Mouse (Mus musculus) limb, embryonic 11.5 days (tissue): ENCODE measurements around the gene Slc9a7. TPM values are rescaled to one million over a fixed set of nuclear protein-coding genes. Genes with fewer than 3 reads are reported as not detected.

Experiments
- ATAC-seq: fragments of 200-750 bp; cut with Nextera tagmentation; 2 replicates; pipeline ENCODE4 v1.8.0; 2017; ENCODE audit warnings: low read depth; ENCODE audit not compliant: insufficient number of reproducible peaks, low FRiP score, low TSS enrichment
- DNase-seq: peaks from one replicate; pipeline ENCODE4 v3.0.0-alpha.2; 2015; ENCODE audit warnings: low spot score
- H3K27ac ChIP-seq: fragments of 300-500 bp; sonication (generic); replicated peaks from 2 replicates; pipeline ENCODE4 v1.5.1; 2014; ENCODE audit warnings: low read depth, mild to moderate bottlenecking, low read length
- H3K27me3 ChIP-seq: fragments of 300-500 bp; sonication (generic); 2 replicates; pipeline ENCODE4 v1.6.1; 2014; ENCODE audit warnings: mild to moderate bottlenecking, low read length, mixed read lengths; ENCODE audit not compliant: control insufficient read depth, insufficient read depth
- H3K36me3 ChIP-seq: fragments of 300-500 bp; sonication (generic); 2 replicates; pipeline ENCODE4 v1.6.1; 2014; ENCODE audit warnings: mild to moderate bottlenecking, low read length, moderate library complexity, mixed read lengths; ENCODE audit not compliant: control insufficient read depth, insufficient read depth
- H3K4me1 ChIP-seq: fragments of 300-500 bp; sonication (generic); 2 replicates; pipeline ENCODE4 v1.6.1; 2014; ENCODE audit warnings: low read length, mixed read lengths; ENCODE audit not compliant: control insufficient read depth, insufficient read depth
- H3K4me2 ChIP-seq: fragments of 300-500 bp; sonication (generic); 2 replicates; pipeline ENCODE4 v1.6.1; 2014; ENCODE audit warnings: low read depth, mild to moderate bottlenecking, moderate library complexity; ENCODE audit not compliant: severe bottlenecking
- H3K4me3 ChIP-seq: fragments of 300-500 bp; sonication (generic); 2 replicates; pipeline ENCODE4 v1.5.1; 2014; ENCODE audit warnings: low read depth, low read length
- H3K9ac ChIP-seq: fragments of 300-500 bp; sonication (generic); 2 replicates; pipeline ENCODE4 v1.6.1; 2014; ENCODE audit warnings: mild to moderate bottlenecking, low read length
- H3K9me3 ChIP-seq: fragments of 300-500 bp; sonication (generic); 2 replicates; pipeline ENCODE4 v1.6.1; 2016; ENCODE audit warnings: low read length; ENCODE audit not compliant: control insufficient read depth
- WGBS: fragments of 180-500 bp; shearing (Covaris S2); extraction: QIAGEN DNeasy Blood & Tissue Kit; methylation state at CpG from one replicate; pipeline ENCODE4 v1.1.7; 2014; 5-methylcytosine and 5-hydroxymethylcytosine counted together
- polyA plus RNA-seq: library from polyadenylated mRNA; unstranded; fragments of >200 nt; fragmentation: Nextera tagmentation; extraction: Ambion mirVana; gene quantifications from 2 replicates; pipeline ENCODE4 v1.2.1, GENCODE M21; 2014

Slc9a7 gene
- polyA plus RNA-seq, 1 experiment from 2014 or later = 0.47 TPM

GRCm38 (mm10) chrX:20176792-20177191 lies 114.8 kb downstream of the Slc9a7 start:
- no peaks in the 10 kb centered on the region for H3K4me1 ChIP-seq
- no peaks in the 10 kb centered on the region for H3K27me3 ChIP-seq
- no peaks in the 10 kb centered on the region for H3K36me3 ChIP-seq
- ATAC-seq (no peak), DNase-seq (no peak)
- no peak overlapping the region for H3K4me2 ChIP-seq
- no peak overlapping the region for H3K9ac ChIP-seq
- no peak overlapping the region for H3K4me3 ChIP-seq
- no peaks in the 10 kb centered on the region for H3K9me3 ChIP-seq
- H3K27ac ChIP-seq = no peak overlapping the region
- WGBS = 73% methylated on average over 1 of the region's 1 CpGs

- no peak overlapping the region for H3K9ac ChIP-seq
- no peaks in the 10 kb centered on the region for H3K4me1 ChIP-seq
- no peak overlapping the region for H3K27ac ChIP-seq
- ATAC-seq = no peak
- H3K4me3 ChIP-seq = no peak overlapping the region
- no peaks in the 10 kb centered on the region for H3K9me3 ChIP-seq
- H3K27me3 ChIP-seq = no peaks in the 10 kb centered on the region
- no peak overlapping the region for H3K4me2 ChIP-seq
- no peak for DNase-seq
- H3K36me3 ChIP-seq = no peaks in the 10 kb centered on the region
Measured at GRCm38 (mm10) chrX:20168430-20168829, 123.2 kb downstream of the Slc9a7 start.

DNA sequence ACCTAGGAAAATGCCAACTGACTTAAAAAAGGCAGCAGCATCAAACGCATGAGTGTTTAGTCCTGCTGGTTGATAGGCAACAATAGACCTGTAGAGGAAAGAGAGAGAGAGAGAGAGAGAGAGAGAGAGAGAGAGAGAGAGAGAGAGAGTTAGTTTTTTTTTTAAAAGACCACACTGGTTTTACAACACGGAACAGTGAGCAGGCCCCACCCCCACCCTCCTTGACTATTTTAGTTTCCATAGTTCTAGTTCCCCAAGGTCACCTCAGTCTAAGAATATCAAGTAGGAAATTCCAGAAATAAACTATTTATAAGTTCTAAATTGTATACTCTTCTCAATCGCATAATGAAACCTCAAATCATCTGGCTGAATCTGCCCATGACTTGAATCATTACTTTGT lies 126.6 kb downstream of the Slc9a7 start:
- no peak for ATAC-seq
- H3K9ac ChIP-seq = no peak overlapping the region
- no peak overlapping the region for H3K27ac ChIP-seq
- no peak overlapping the region for H3K4me2 ChIP-seq
- no peaks in the 10 kb centered on the region for H3K9me3 ChIP-seq
- H3K27me3 ChIP-seq = no peaks in the 10 kb centered on the region
- DNase-seq = no peak
- H3K36me3 ChIP-seq = no peaks in the 10 kb centered on the region
- H3K4me3 ChIP-seq = no peak overlapping the region
- 81% methylated on average over 3 of the region's 3 CpGs for WGBS
- H3K4me1 ChIP-seq = no peaks in the 10 kb centered on the region

DNA sequence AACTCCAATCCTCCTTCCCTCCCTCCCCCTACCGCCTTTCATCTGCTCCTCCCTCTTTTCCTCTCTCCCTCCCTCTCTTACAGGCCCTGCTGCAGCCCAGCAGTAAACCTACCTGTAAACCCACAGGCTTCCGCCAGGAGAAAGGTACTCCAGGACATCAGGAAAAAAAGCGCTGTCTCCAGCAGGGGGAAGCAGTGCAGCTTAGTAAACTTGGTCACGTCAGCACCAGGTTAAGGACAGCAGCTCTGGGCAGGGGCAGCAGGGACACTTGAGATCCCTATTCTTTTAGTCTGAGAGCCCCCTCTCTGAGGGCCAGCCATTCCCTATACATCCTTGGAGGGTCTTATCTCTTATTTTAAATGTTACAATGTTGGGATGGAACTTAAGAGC lies 129.3 kb downstream of the Slc9a7 start:
- DNase-seq (peak; percentile 70), ATAC-seq (0 out of 2 replicates have a peak, but pooled peaks have one; percentile 47)
- WGBS = 6% methylated on average over 4 of the region's 4 CpGs
- Histone ChIP-seq H3K4me2 (no peak overlapping the region), H3K27ac (no peak overlapping the region), H3K36me3 (no peaks in the 10 kb centered on the region), H3K4me1 (no peaks in the 10 kb centered on the region), H3K9ac (no peak overlapping the region), H3K27me3 (no peaks in the 10 kb centered on the region), H3K9me3 (no peaks in the 10 kb centered on the region), H3K4me3 (no peak overlapping the region)

- H3K9me3 ChIP-seq = no peaks in the 10 kb centered on the region
- DNase-seq (no peak), ATAC-seq (no peak)
- H3K36me3 ChIP-seq = no peaks in the 10 kb centered on the region
- no peak overlapping the region for H3K4me2 ChIP-seq
- H3K27ac ChIP-seq = no peak overlapping the region
- H3K27me3 ChIP-seq = no peaks in the 10 kb centered on the region
- H3K4me1 ChIP-seq = no peaks in the 10 kb centered on the region
- 56% methylated on average over 9 of the region's 9 CpGs for WGBS
- H3K9ac ChIP-seq = no peak overlapping the region
- H3K4me3 ChIP-seq = no peak overlapping the region
Measured at GRCm38 (mm10) chrX:20161687-20162321, 129.8 kb downstream of the Slc9a7 start.

DNA sequence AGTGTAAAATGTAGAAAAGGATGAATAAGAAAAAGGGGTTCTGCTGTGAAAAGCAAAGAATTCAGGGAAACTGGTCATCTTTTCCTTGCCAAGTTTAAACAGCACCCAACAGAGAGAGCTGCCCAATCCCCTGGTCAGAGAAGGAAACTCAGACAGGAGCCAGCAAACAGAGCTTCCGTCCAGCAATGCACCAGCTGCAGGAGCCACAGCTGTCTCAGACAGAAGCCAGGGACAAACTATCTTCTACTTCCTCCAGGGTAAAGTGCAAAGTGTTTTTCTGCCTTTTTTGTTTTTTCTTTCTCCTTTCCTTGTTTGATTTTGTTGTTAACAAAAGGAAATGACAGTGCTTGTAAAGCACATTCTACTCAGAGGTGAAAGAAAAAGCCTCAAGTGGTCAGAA lies 131.3 kb downstream of the Slc9a7 start:
- no peak for DNase-seq
- Histone ChIP-seq H3K9ac (no peak overlapping the region), H3K9me3 (no peaks in the 10 kb centered on the region), H3K4me3 (no peak overlapping the region), H3K27me3 (no peaks in the 10 kb centered on the region), H3K27ac (no peak overlapping the region), H3K4me2 (no peak overlapping the region), H3K4me1 (no peaks in the 10 kb centered on the region), H3K36me3 (no peaks in the 10 kb centered on the region)
- no peak for ATAC-seq
- 73% methylated on average over 1 of the region's 1 CpGs for WGBS

DNA sequence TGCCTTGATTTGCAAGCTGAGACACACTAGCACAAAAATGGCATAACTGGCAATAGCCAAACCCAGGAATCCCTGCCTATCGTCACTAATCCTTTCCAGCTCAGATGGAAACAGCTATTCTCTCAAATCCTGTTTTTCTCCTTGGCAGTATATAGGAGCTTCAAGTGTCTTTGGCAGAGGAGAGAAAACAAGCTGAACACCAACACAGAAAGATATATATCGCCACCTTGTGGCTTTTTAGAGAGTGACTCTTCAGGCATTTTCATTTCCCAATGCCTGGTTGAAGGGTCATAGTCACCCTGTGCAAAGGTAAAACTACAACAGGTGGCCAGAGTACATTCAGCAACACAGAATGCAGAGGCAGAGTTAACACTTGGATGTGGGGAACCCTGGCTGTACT lies 134.1 kb downstream of the Slc9a7 start:
- no peak overlapping the region for H3K4me2 ChIP-seq

DNA sequence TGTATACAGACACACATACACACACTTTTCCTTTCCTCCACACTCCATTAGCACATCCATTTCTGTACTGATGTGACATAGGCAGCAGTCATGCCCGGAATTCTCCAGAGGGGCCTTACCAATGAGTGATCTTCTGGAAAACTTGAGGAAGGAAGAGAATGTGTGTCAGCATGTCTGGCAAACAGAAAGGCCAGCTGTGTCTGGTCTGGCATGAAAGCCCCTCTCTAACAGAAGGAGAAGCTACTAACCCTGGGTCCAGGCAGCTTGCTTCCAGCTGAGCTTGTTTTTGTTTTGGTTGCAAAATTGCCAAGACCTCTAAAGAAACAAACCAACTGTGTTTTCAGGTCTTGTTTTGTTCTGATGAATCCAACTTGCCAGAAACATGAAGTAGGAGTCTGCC lies 162.1 kb downstream of the Slc9a7 start:
- Histone ChIP-seq H3K36me3 (no peaks in the 10 kb centered on the region), H3K27ac (no peak overlapping the region), H3K4me1 (no peaks in the 10 kb centered on the region), H3K27me3 (no peaks in the 10 kb centered on the region), H3K9me3 (no peaks in the 10 kb centered on the region), H3K4me3 (no peak overlapping the region), H3K4me2 (no peak overlapping the region), H3K9ac (no peak overlapping the region)
- ATAC-seq (no peak), DNase-seq (no peak)
- WGBS = 81% methylated on average over 1 of the region's 1 CpGs

More for the DNA sequence above, 134.1 kb downstream of the Slc9a7 start:
- H3K4me1 ChIP-seq = no peaks in the 10 kb centered on the region
- no peaks in the 10 kb centered on the region for H3K9me3 ChIP-seq
- H3K36me3 ChIP-seq = no peaks in the 10 kb centered on the region
- no peak for ATAC-seq
- WGBS = 17% methylated on average over 2 of the region's 2 CpGs
- no peaks in the 10 kb centered on the region for H3K27me3 ChIP-seq
- H3K27ac ChIP-seq = no peak overlapping the region
- H3K4me3 ChIP-seq = no peak overlapping the region
- H3K9ac ChIP-seq = no peak overlapping the region
- DNase-seq = no peak

DNA sequence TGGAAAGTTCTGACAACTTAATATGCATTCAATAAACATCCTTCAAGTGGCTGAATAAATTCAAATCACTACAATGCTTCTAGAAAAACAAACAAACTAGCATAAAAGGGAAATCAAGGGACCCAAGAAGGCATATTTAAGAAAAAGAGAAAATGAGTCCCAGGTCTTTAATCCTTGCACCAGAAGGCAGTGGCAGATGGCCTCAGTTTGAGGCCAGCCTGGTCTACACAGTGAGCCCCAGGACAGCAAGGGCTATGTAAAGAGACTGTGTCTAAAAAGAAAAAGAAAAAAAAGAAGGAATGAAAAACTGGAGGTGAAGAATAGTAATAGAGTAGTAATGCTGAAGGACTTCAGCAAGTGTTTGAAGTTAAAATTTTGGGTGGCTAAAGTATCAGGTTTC lies 162.7 kb downstream of the Slc9a7 start:
- H3K36me3 ChIP-seq = no peaks in the 10 kb centered on the region
- H3K9me3 ChIP-seq = no peaks in the 10 kb centered on the region
- H3K27ac ChIP-seq = no peak overlapping the region
- ATAC-seq (no peak), DNase-seq (no peak)
- no peaks in the 10 kb centered on the region for H3K27me3 ChIP-seq
- no peaks in the 10 kb centered on the region for H3K4me1 ChIP-seq
- H3K4me2 ChIP-seq = no peak overlapping the region
- H3K9ac ChIP-seq = no peak overlapping the region
- H3K4me3 ChIP-seq = no peak overlapping the region
